Mouse (Mus musculus) layer of hippocampus, adult 18-20 months (tissue): Measurements from ENCODE around the gene Slc12a6. TPM values are rescaled to one million over a fixed set of nuclear protein-coding genes. Genes with fewer than 3 reads are reported as not detected.

Experiments
- DNase-seq, 2 experiments: peaks; one replicate each; pipeline ENCODE4 v3.0.0; 2022; ENCODE audit warnings: low spot score in 2 of 2
- total RNA-seq, 2 experiments: library from RNA; stranded (reverse); gene quantifications; 2 replicates each; pipeline ENCODE4 v1.2.3; 2021

The Slc12a6 gene
- total RNA-seq, 2 experiments from 2014 or later = 102 to 105 TPM

GRCm38 (mm10) chr2:112378973-112379898 is 113.6 kb downstream of the Slc12a6 start, which contains the start of gene Katnbl1:
TSS of gene Katnbl1 (plus strand) at chr2:112379211.
- peak; percentile 86 to 91 for DNase-seq

DNA sequence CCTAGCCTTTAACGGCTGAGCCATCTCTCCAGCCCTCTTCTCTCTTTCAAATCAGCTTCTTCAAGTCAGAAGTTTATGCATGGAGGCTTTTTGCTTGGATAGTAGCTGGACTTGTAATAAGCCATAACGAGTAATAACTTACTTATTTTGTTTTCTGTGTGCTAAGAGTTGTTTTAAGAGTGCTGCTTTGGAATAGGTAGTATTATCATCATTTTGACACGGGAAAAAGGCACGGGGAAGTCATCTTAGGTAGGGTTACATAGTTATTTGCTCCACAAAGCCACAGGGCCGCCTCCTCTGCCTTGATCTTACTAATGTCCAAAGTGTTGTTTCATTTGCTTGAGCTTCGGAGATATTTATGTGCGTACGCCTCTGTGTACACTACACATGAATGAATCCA is 114.5 kb downstream of the Slc12a6 start:
- DNase-seq = no peak

DNA sequence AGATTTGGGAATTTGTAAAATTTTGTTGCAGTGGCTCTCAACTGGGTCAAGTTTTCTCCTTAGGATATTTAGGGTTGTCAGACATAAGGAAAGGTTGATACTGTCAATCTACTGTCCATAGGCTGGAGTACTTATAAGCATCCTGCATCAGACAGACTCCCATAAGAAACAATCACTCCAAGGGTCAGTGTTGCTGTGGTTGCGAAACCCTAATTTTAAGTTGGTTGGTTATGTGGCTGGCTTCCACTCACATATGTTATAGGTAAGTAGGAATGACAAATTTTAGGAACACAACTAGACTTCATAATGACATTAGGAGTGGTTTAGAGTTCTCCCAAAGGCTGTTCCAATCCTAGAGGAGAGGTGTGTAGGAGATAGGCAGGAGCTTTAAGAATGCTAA is 115.6 kb downstream of the Slc12a6 start:
- no peak for DNase-seq

- no peak for DNase-seq
Observed at GRCm38 (mm10) chr2:112390843-112391242, 125.2 kb downstream of the Slc12a6 start.

GRCm38 (mm10) chr2:112391346-112392000 is 125.8 kb downstream of the Slc12a6 start:
- no peak for DNase-seq

DNA sequence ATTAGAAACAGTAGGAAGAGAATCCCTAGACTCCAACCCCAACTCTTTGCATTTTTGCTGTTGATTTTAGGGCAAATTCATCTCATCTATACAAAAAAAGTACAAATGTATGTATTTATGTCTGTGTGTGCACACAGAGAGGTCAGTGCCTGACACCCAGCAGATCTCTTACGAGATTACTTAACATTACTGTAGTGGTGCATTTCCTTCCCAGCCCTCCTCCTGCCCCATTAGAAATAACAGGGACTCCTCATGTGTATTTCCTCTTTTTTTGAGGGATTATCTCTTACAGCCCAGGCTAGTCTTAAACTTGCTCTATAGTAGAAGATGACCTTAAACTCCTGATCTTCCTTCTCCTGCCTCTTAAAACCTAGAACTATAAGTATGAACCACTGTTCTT is 127.1 kb downstream of the Slc12a6 start:
- DNase-seq = no peak

GRCm38 (mm10) chr2:112393958-112394357 is 128.3 kb downstream of the Slc12a6 start:
- DNase-seq = no peak

- DNase-seq = no peak
Observed at GRCm38 (mm10) chr2:112396649-112397048, 131.0 kb downstream of the Slc12a6 start.

DNA sequence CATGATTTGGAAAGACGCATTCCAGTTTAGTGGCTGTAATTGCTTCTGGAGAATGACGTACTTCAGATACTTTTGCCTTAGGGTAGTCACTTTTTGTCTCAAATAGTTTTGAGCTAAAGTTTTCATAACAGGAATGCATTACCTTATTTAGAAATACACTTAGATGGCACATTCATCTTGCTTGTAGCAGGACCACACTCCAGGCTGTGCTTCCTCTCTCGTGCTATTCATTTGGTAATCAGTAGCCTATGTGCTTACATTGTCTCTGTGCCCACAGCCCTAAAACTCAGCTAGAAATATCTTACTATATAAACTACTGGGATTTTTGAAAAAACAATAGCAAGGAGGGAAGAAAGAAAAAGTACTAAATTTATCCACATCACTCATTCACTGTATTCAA is 141.4 kb downstream of the Slc12a6 start:
- no peak for DNase-seq

Other genes with a start within 250 kb of the Slc12a6 start
- gene Olfr1311, start 241.4 kb upstream of the Slc12a6 start, total RNA-seq = not detected
- not detected for gene Olfr1312, start 215.6 kb upstream of the Slc12a6 start, total RNA-seq
- not detected for gene Olfr1313, start 188.0 kb upstream of the Slc12a6 start, total RNA-seq
- gene Olfr1314, start 169.0 kb upstream of the Slc12a6 start, total RNA-seq = not detected
- gene Olfr1315-ps1, start 150.4 kb upstream of the Slc12a6 start, total RNA-seq = not detected
- gene Olfr1316, start 130.8 kb upstream of the Slc12a6 start, total RNA-seq = not detected
- not detected for gene Olfr1317, start 125.5 kb upstream of the Slc12a6 start, total RNA-seq
- gene Olfr1318, start 111.6 kb upstream of the Slc12a6 start, total RNA-seq = not detected
- 10 to 100 TPM; 75.4 to 81.1 TPM for gene Lpcat4, start 26.4 kb upstream of the Slc12a6 start, total RNA-seq
- not detected for gene Nutm1, start 6.5 kb upstream of the Slc12a6 start, total RNA-seq
- 10 to 100 TPM; 52.4 TPM for gene Nop10, start 3.9 kb upstream of the Slc12a6 start, total RNA-seq
- gene Gm21985, start 489 bp downstream of the Slc12a6 start, total RNA-seq = 1 to 10 TPM; 2.0 to 3.8 TPM
- 100 to 1,000 TPM; 125 to 126 TPM for gene Emc4, start 102.2 kb downstream of the Slc12a6 start, total RNA-seq
- gene Katnbl1, start 113.4 kb downstream of the Slc12a6 start, total RNA-seq = 10 to 100 TPM; 10.1 to 10.4 TPM
- 10 to 100 TPM; 44.6 to 45.9 TPM for gene Emc7, start 189.2 kb downstream of the Slc12a6 start, total RNA-seq
- gene Chrm5, start 214.9 kb downstream of the Slc12a6 start, total RNA-seq = 1 to 10 TPM; 6.8 to 7.5 TPM
- 10 to 100 TPM in 1 of 2 experiments, 1 to 10 TPM in 1; 7.5 to 11.2 TPM for gene Aven, start 227.1 kb downstream of the Slc12a6 start, total RNA-seq